ENCODE assay signal across 10 mouse cellular contexts in genomic region chr11:60704023-60704880, GRCm38 (mm10). TPM values are rescaled to one million over a fixed set of nuclear protein-coding genes. Genes with fewer than 3 reads are reported as not detected.
A peak's percentile ranks its signal among the peaks of the same experiment; 100 is the strongest.
DNase-seq lines count a peak whose midpoint lies in the region; ATAC-seq lines count a peak whose summit lies in the region.
"Had no signal": no experiment of that assay in that cellular context is flagged by ENCODE, and none has a peak within 500 bp of the region (broad histone marks: within the 10 kb centered on the region; RNA-seq: fewer than 3 reads in every experiment).

No protein-coding gene starts in this region.

- H3K4me1 ChIP-seq in kidney, embryonic 15.5 days, result peaks cover 31% of the 10 kb centered on the region

- no peak overlapping the region for H3K4me2 ChIP-seq in kidney, embryonic 15.5 days
- H3K4me2 ChIP-seq: limb, embryonic 15.5 days had no signal

- 93% methylated on average over 19 of the region's 19 CpGs for WGBS in kidney, embryonic 15.5 days

- no peak for ATAC-seq in kidney, embryonic 15.5 days (replicated peaks; ENCODE audit: low FRiP score)

- no peak overlapping the region for H3K9ac ChIP-seq in kidney, embryonic 15.5 days
- H3K9ac ChIP-seq: limb, embryonic 15.5 days had no signal

- no peaks in the 10 kb centered on the region for H3K9me3 ChIP-seq in kidney, embryonic 15.5 days (replicated peaks)
- H3K9me3 ChIP-seq: limb, embryonic 15.5 days had no signal

- no peak overlapping the region for H3K4me3 ChIP-seq in kidney, embryonic 15.5 days (replicated peaks)
- H3K4me3 ChIP-seq: limb, embryonic 15.5 days had no signal

- peak; percentile 7 for DNase-seq in adrenal gland, adult 8-10 months
- DNase-seq in adrenal gland, adult 18-20 months (ENCODE audit: low spot score in 2 of 2), result no peak
- DNase-seq in kidney, adult 9 months, result peak; percentile 7
- DNase-seq in right cerebral cortex, postnatal 10 days (ENCODE audit: low spot score in 2 of 2), result peak; percentile 21 to 26
- DNase-seq in right cerebral cortex, postnatal 4 days, result no peak
- DNase-seq in layer of hippocampus, postnatal 10 days (ENCODE audit: low spot score in 2 of 2), result peak; percentile 8 to 13
- DNase-seq in B cell, adult 2 months, result no peak

- H3K27me3 ChIP-seq in kidney, embryonic 15.5 days, result no peaks in the 10 kb centered on the region
- H3K27me3 ChIP-seq: limb, embryonic 15.5 days had no signal

- H3K36me3 ChIP-seq in kidney, embryonic 15.5 days, result peaks cover 51% of the 10 kb centered on the region

- H3K27ac ChIP-seq in kidney, embryonic 15.5 days, result no peak overlapping the region
- H3K27ac ChIP-seq: limb, embryonic 15.5 days; macrophage had no signal

RNA-seq across cellular contexts. Expression of gene Llgl1, which starts 4.7 kb away (rescaled TPM):
- total RNA-seq in adrenal gland, adult 8-10 months (2022), result 10 to 100 TPM; 26.4 to 39.3 (median 32.0) TPM
- 10 to 100 TPM; 19.2 to 22.6 TPM for total RNA-seq in adrenal gland, adult 18-20 months (2021)
- 52.6 and 61.4 TPM in 2 replicates for polyA plus RNA-seq in kidney, embryonic 15.5 days (2015; fragmentation: Nextera tagmentation; extraction: Ambion mirVana)
- total RNA-seq in layer of hippocampus, postnatal 10 days (2021), result 10 to 100 TPM; 42.5 to 47.3 TPM

RNA-seq across cellular contexts. Expression of gene Flii, which starts 22.8 kb away (rescaled TPM):
- total RNA-seq in adrenal gland, adult 8-10 months (2022), result 100 to 1,000 TPM; 162 to 185 (median 177) TPM
- 100 to 1,000 TPM; 145 to 174 TPM for total RNA-seq in adrenal gland, adult 18-20 months (2021)
- polyA plus RNA-seq in kidney, embryonic 15.5 days (2015; fragmentation: Nextera tagmentation; extraction: Ambion mirVana), result 78.1 and 79.0 TPM in 2 replicates
- total RNA-seq in layer of hippocampus, postnatal 10 days (2021), result 10 to 100 TPM; 54.7 to 57.8 TPM

RNA-seq across cellular contexts. Expression of gene Mief2, which starts 23.9 kb away (rescaled TPM):
- total RNA-seq in adrenal gland, adult 8-10 months (2022), result 10 to 100 TPM; 36.9 to 41.2 (median 38.8) TPM
- total RNA-seq in adrenal gland, adult 18-20 months (2021), result 10 to 100 TPM; 27.0 to 32.3 TPM
- polyA plus RNA-seq in kidney, embryonic 15.5 days (2015; fragmentation: Nextera tagmentation; extraction: Ambion mirVana), result 15.7 TPM in 2 replicates
- total RNA-seq in layer of hippocampus, postnatal 10 days (2021), result 10 to 100 TPM; 25.4 to 27.7 TPM

Comparison
In these comparisons a context has a peak if more than half of its experiments do, and no peak if none do; other contexts are left out.
1. DNase-seq: peak in adrenal gland, adult 8-10 months (single experiment), kidney, adult 9 months (single experiment), right cerebral cortex, postnatal 10 days (2 of 2) and layer of hippocampus, postnatal 10 days (2 of 2); none in adrenal gland, adult 18-20 months (0 of 2), right cerebral cortex, postnatal 4 days (single experiment) and B cell, adult 2 months (0 of 2).